Comparison of ENCODE assay signal across 8 mouse cellular contexts in genomic region chr19:16132340-16132790, GRCm38 (mm10). TPM values are rescaled to one million over a fixed set of nuclear protein-coding genes. Genes with fewer than 3 reads are reported as not detected.
DNase-seq lines count a peak whose midpoint lies in the region; ATAC-seq and TF ChIP-seq lines count a peak whose summit lies in the region.

No protein-coding gene starts in this region.

- peak overlapping the region; percentile 99 for H3K27ac ChIP-seq in forebrain, embryonic 15.5 days (replicated peaks)
- peak overlapping the region; percentile 98 for H3K27ac ChIP-seq in layer of hippocampus, adult 2 months
- H3K27ac ChIP-seq in lung, embryonic 14.5 days (ENCODE audit: low read depth) = peak overlapping the region; percentile 99
- peak overlapping the region; percentile 50 for H3K27ac ChIP-seq in olfactory bulb, adult 2 months (ENCODE audit: insufficient read depth, low read depth, low read length)

- peak overlapping the region; percentile 99 for H3K9ac ChIP-seq in forebrain, embryonic 15.5 days (replicated peaks)
- H3K9ac ChIP-seq in lung, embryonic 14.5 days = peak overlapping the region; percentile 98

- TF ChIP-seq CTCF in E14TG2a.4 (conservative IDR thresholded peaks at IDR 0.05; ENCODE audit: low read length) = no peak
- peak; percentile 38 for TF ChIP-seq CTCF in layer of hippocampus, adult 2 months (conservative IDR thresholded peaks at IDR 0.05)
- TF ChIP-seq CTCF in lung, embryonic 14.5 days (IDR thresholded peaks at IDR 0.05; ENCODE audit: low read depth) = no peak
- TF ChIP-seq CTCF in olfactory bulb, adult 2 months (IDR thresholded peaks at IDR 0.05; ENCODE audit: insufficient read depth, low read depth, low read length) = no peak

- 0 out of 2 replicates have a peak, but pooled peaks have one; percentile 25 for TF ChIP-seq POLR2A in olfactory bulb, adult 2 months (IDR thresholded peaks at IDR 0.05; ENCODE audit: insufficient read depth, low read depth, low read length)

- no peaks in the 10 kb centered on the region for H3K36me3 ChIP-seq in E14TG2a.4 (ENCODE audit: insufficient read depth, low read length)
- no peaks in the 10 kb centered on the region for H3K36me3 ChIP-seq in forebrain, embryonic 15.5 days
- H3K36me3 ChIP-seq in lung, embryonic 14.5 days (ENCODE audit: insufficient read depth) = no peaks in the 10 kb centered on the region

- DNase-seq in cerebellum, adult 11 months = peak; percentile 86
- peak; percentile 84 for DNase-seq in heart, postnatal 25 days (ENCODE audit: low spot score)
- peak; percentile 89 to 91 for DNase-seq in layer of hippocampus, adult 2 months (ENCODE audit: low spot score in 2 of 2)
- peak; percentile 93 for DNase-seq in lung, embryonic 14.5 days
- DNase-seq in thymus, adult 18-20 months = peak; percentile 73 to 74

- intact Hi-C loops in heart, postnatal 25 days (cut with DNase I) = loop anchor here (5.0 kb wide), 3 partner anchors 35 to 195 kb away; no protein-coding TSS in a partner anchor

- no peaks in the 10 kb centered on the region for H3K9me3 ChIP-seq in E14TG2a.4 (ENCODE audit: low read length)
- H3K9me3 ChIP-seq in forebrain, embryonic 15.5 days = no peaks in the 10 kb centered on the region
- no peaks in the 10 kb centered on the region for H3K9me3 ChIP-seq in lung, embryonic 14.5 days (ENCODE audit: low read depth, low read length)

- peak overlapping the region; percentile 91 for H3K4me3 ChIP-seq in E14TG2a.4 (replicated peaks; ENCODE audit: low read length)
- peak overlapping the region; percentile 99 for H3K4me3 ChIP-seq in forebrain, embryonic 15.5 days
- H3K4me3 ChIP-seq in layer of hippocampus, adult 2 months = peak overlapping the region; percentile 64
- H3K4me3 ChIP-seq in lung, embryonic 14.5 days (ENCODE audit: low read depth, low read length) = peak overlapping the region; percentile 94
- H3K4me3 ChIP-seq in olfactory bulb, adult 2 months (ENCODE audit: insufficient read depth, low read depth, low read length) = peak overlapping the region; percentile 99

- H3K27me3 ChIP-seq in E14TG2a.4 (ENCODE audit: insufficient read depth, low read length) = 0 out of 2 replicates have a peak, but pooled peaks cover 2% of the 10 kb centered on the region
- H3K27me3 ChIP-seq in forebrain, embryonic 15.5 days = no peaks in the 10 kb centered on the region
- no peaks in the 10 kb centered on the region for H3K27me3 ChIP-seq in lung, embryonic 14.5 days (ENCODE audit: insufficient read depth, low read length)

- peak; percentile 88 for ATAC-seq in forebrain, embryonic 15.5 days (replicated peaks)
- ATAC-seq in lung, embryonic 14.5 days (ENCODE audit: insufficient read depth) = peak; percentile 91

- H3K4me2 ChIP-seq in forebrain, embryonic 15.5 days (replicated peaks) = peak overlapping the region; percentile 51
- peak overlapping the region; percentile 74 for H3K4me2 ChIP-seq in lung, embryonic 14.5 days

- H3K4me1 ChIP-seq in E14TG2a.4 (replicated peaks; ENCODE audit: low read depth, low read length) = peaks cover 32% of the 10 kb centered on the region
- peaks cover 27% of the 10 kb centered on the region for H3K4me1 ChIP-seq in forebrain, embryonic 15.5 days
- peaks cover 18% of the 10 kb centered on the region for H3K4me1 ChIP-seq in lung, embryonic 14.5 days (ENCODE audit: insufficient read depth)
- H3K4me1 ChIP-seq in olfactory bulb, adult 2 months (ENCODE audit: control insufficient read depth, insufficient read depth, low read length) = peaks cover 4% of the 10 kb centered on the region

- WGBS in forebrain, embryonic 15.5 days = under 1% methylated on average over 35 of the region's 57 CpGs
- under 1% methylated on average over 40 of the region's 57 CpGs for WGBS in lung, embryonic 14.5 days
- WGBS in olfactory bulb, adult 2 months = 2% methylated on average over 54 of the region's 57 CpGs

RNA-seq across cellular contexts. Expression of gene Gnaq, which starts 0.3 kb away (rescaled TPM):
- polyA plus RNA-seq in forebrain, embryonic 15.5 days (2015; fragmentation: Nextera tagmentation; extraction: Ambion mirVana) = 85.2 and 96.9 TPM in 2 replicates
- total RNA-seq in heart, postnatal 25 days (2021) = 10 to 100 TPM; 24.9 to 25.8 TPM
- 100 to 1,000 TPM; 204 to 207 TPM for total RNA-seq in layer of hippocampus, adult 2 months (2021)
- 15.9 and 16.1 TPM in 2 replicates for polyA plus RNA-seq in lung, embryonic 14.5 days (2014; fragmentation: Nextera tagmentation; extraction: Ambion mirVana)
- 135 and 244 TPM in 2 replicates for polyA plus RNA-seq in olfactory bulb, adult 2 months (2012; ENCODE audit: insufficient read depth, insufficient read length, low replicate concordance, missing spikeins)

Comparison
In these comparisons a context has a peak if more than half of its experiments do, and no peak if none do; other contexts are left out.
1. Peak in every context shown above with its lines: DNase-seq, ATAC-seq, H3K4me3 ChIP-seq and H3K27ac ChIP-seq.